Mouse (Mus musculus) kidney, adult 2 months (tissue): ENCODE results near the gene Dcp1b.

Source experiments
- CTCF ChIP-seq: fragments of 200-500 bp; conservative IDR thresholded peaks from 2 replicates; pipeline ENCODE4 v1.5.1; 2011; ENCODE audit warnings: low read depth, mild to moderate bottlenecking, control low read depth, low read length, moderate library complexity, mixed read lengths; ENCODE audit not compliant: insufficient read depth, insufficient read length
- POLR2A ChIP-seq: fragments of 200-500 bp; IDR thresholded peaks from one replicate; pipeline ENCODE4 v1.6.1; 2011; ENCODE audit warnings: low read depth, low read length, control low read depth

GRCm38 (mm10) chr6:119236241-119236640, 61.2 kb downstream of the Dcp1b start, which contains the start of gene Cacna2d4:
- no peak for TF ChIP-seq CTCF
- TF ChIP-seq POLR2A, result no peak
